Mouse (Mus musculus) right cerebral cortex, postnatal 4 days (tissue): ENCODE measurements at regions not wholly inside any gene's neighbourhood (a gene's known extent, or its start where the extent isn't known, plus 50 kb on each side); places are given as distances from the start of the nearest gene placed in this dataset.

ENCODE experiments used
- DNase-seq: peaks from one replicate; pipeline ENCODE4 v3.0.0-alpha.2; 2022

- DNase-seq, result no peak
Measured at GRCm38 (mm10) chr1:14413826-14414445, 1679.2 kb downstream of the 4930444P10Rik start.

GRCm38 (mm10) chr1:14369957-14370833 is 1722.9 kb downstream of the 4930444P10Rik start:
- DNase-seq, result no peak

- no peak for DNase-seq
Measured at GRCm38 (mm10) chr1:14359998-14360640, 1733.0 kb downstream of the 4930444P10Rik start.
